Mouse (Mus musculus): ENCODE data around the gene Slc35a3. TPM values are rescaled to one million over a fixed set of nuclear protein-coding genes. Genes with fewer than 3 reads are reported as not detected.

The Slc35a3 gene
- polyA plus RNA-seq, 1 experiment from 2014 or later, result 11.2 TPM

- Histone ChIP-seq H3K4me2 (ENCODE audit: low read depth, low read length, severe bottlenecking) (no peak overlapping the region), H3K27ac (ENCODE audit: low read depth, low read length) (no peak overlapping the region), H3K4me3 (ENCODE audit: low read depth, low read length) (no peak overlapping the region), H3K9me3 (ENCODE audit: control insufficient read depth, low read length) (no peaks in the 10 kb centered on the region), H3K9ac (ENCODE audit: low read length) (no peak overlapping the region), H3K27me3 (ENCODE audit: control insufficient read depth, insufficient read depth, low read length) (no peaks in the 10 kb centered on the region), H3K4me1 (replicated peaks; ENCODE audit: control insufficient read depth, insufficient read depth, low read length) (no peaks in the 10 kb centered on the region), H3K36me3 (ENCODE audit: control insufficient read depth, insufficient read depth, low read length) (no peaks in the 10 kb centered on the region)
- 70% methylated on average over 2 of the region's 2 CpGs for WGBS
- DNase-seq (ENCODE audit: low spot score) (no peak), ATAC-seq (replicated peaks; ENCODE audit: low FRiP score) (no peak)
These were observed 17.0 kb upstream of the Slc35a3 start for GRCm38 (mm10) chr3:116729483-116730174.

GRCm38 (mm10) chr3:116726807-116727206 lies 14.2 kb upstream of the Slc35a3 start:
- Histone ChIP-seq H3K9me3 (ENCODE audit: control insufficient read depth, low read length) (no peaks in the 10 kb centered on the region), H3K27me3 (ENCODE audit: control insufficient read depth, insufficient read depth, low read length) (no peaks in the 10 kb centered on the region), H3K9ac (ENCODE audit: low read length) (no peak overlapping the region), H3K27ac (ENCODE audit: low read depth, low read length) (no peak overlapping the region), H3K4me3 (ENCODE audit: low read depth, low read length) (no peak overlapping the region), H3K36me3 (ENCODE audit: control insufficient read depth, insufficient read depth, low read length) (no peaks in the 10 kb centered on the region), H3K4me2 (ENCODE audit: low read depth, low read length, severe bottlenecking) (no peak overlapping the region), H3K4me1 (replicated peaks; ENCODE audit: control insufficient read depth, insufficient read depth, low read length) (no peaks in the 10 kb centered on the region)
- ATAC-seq (replicated peaks; ENCODE audit: low FRiP score), result no peak
- WGBS, result 78% methylated on average over 9 of the region's 9 CpGs
- DNase-seq (ENCODE audit: low spot score), result no peak

GRCm38 (mm10) chr3:116723496-116724481 lies 11.2 kb upstream of the Slc35a3 start:
- Histone ChIP-seq H3K4me2 (ENCODE audit: low read depth, low read length, severe bottlenecking) (no peak overlapping the region), H3K4me1 (replicated peaks; ENCODE audit: control insufficient read depth, insufficient read depth, low read length) (no peaks in the 10 kb centered on the region), H3K9me3 (ENCODE audit: control insufficient read depth, low read length) (no peaks in the 10 kb centered on the region), H3K36me3 (ENCODE audit: control insufficient read depth, insufficient read depth, low read length) (no peaks in the 10 kb centered on the region), H3K9ac (ENCODE audit: low read length) (no peak overlapping the region), H3K4me3 (ENCODE audit: low read depth, low read length) (no peak overlapping the region), H3K27me3 (ENCODE audit: control insufficient read depth, insufficient read depth, low read length) (no peaks in the 10 kb centered on the region), H3K27ac (ENCODE audit: low read depth, low read length) (no peak overlapping the region)
- no peak for ATAC-seq (replicated peaks; ENCODE audit: low FRiP score)
- WGBS, result 44% methylated on average over 10 of the region's 10 CpGs
- DNase-seq (ENCODE audit: low spot score), result no peak

- Histone ChIP-seq H3K9me3 (ENCODE audit: control insufficient read depth, low read length) (no peaks in the 10 kb centered on the region), H3K9ac (ENCODE audit: low read length) (no peak overlapping the region), H3K27me3 (ENCODE audit: control insufficient read depth, insufficient read depth, low read length) (no peaks in the 10 kb centered on the region), H3K36me3 (ENCODE audit: control insufficient read depth, insufficient read depth, low read length) (no peaks in the 10 kb centered on the region), H3K4me2 (ENCODE audit: low read depth, low read length, severe bottlenecking) (no peak overlapping the region), H3K4me3 (ENCODE audit: low read depth, low read length) (no peak overlapping the region), H3K4me1 (replicated peaks; ENCODE audit: control insufficient read depth, insufficient read depth, low read length) (no peaks in the 10 kb centered on the region), H3K27ac (ENCODE audit: low read depth, low read length) (no peak overlapping the region)
- ATAC-seq (replicated peaks; ENCODE audit: low FRiP score) (no peak), DNase-seq (ENCODE audit: low spot score) (no peak)
- 77% methylated on average over 4 of the region's 4 CpGs for WGBS
These were observed 10.3 kb upstream of the Slc35a3 start for GRCm38 (mm10) chr3:116722980-116723379.

DNA sequence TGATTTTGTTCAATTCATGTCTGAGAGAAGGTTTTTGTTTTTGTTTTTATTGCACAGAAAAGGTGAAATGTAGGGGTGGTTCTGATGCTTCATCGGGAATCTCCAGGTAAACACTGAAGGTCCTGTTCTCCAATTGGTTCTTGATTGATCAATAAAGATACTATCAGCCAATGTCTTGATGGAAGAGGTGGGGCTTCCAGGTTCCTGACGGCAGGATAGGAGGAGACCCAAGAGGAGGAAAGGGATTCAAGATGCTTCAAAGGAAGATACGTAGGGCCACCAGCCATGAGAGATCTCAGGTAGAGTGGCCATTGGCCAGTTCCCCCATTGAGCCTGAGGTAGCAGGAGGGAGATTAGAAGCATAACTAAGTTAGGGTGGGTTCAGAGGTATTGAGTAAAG lies 6.3 kb upstream of the Slc35a3 start:
- no peaks in the 10 kb centered on the region for H3K9me3 ChIP-seq (ENCODE audit: control insufficient read depth, low read length)
- WGBS, result 84% methylated on average over 3 of the region's 3 CpGs
- H3K4me2 ChIP-seq (ENCODE audit: low read depth, low read length, severe bottlenecking), result no peak overlapping the region
- H3K9ac ChIP-seq (ENCODE audit: low read length), result no peak overlapping the region
- H3K27ac ChIP-seq (ENCODE audit: low read depth, low read length), result no peak overlapping the region
- DNase-seq (ENCODE audit: low spot score) (no peak), ATAC-seq (replicated peaks; ENCODE audit: low FRiP score) (no peak)
- no peaks in the 10 kb centered on the region for H3K27me3 ChIP-seq (ENCODE audit: control insufficient read depth, insufficient read depth, low read length)
- H3K4me1 ChIP-seq (replicated peaks; ENCODE audit: control insufficient read depth, insufficient read depth, low read length), result no peaks in the 10 kb centered on the region
- H3K4me3 ChIP-seq (ENCODE audit: low read depth, low read length), result no peak overlapping the region
- H3K36me3 ChIP-seq (ENCODE audit: control insufficient read depth, insufficient read depth, low read length), result no peaks in the 10 kb centered on the region

DNA sequence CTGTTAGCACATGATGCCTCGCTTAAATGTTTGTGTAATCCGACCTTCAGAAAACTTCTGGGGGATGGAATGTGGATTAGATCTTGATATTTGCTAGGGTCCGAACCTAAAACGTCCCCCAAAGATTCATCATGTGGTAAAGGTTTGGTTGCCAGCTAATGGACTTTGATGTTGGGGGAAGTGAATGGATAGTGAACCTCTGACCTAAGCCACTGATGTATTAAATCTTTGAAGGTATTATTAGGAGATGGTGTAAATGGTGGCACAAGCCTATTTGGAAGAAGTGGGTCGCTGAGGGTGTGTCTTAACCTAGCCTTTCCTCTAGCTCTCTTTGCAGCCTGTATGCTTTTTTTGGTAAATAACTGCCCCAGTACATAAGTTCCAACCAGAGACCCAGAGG lies 400 bp upstream of the Slc35a3 start:
- Histone ChIP-seq H3K27ac (ENCODE audit: low read depth, low read length) (no peak overlapping the region), H3K9me3 (ENCODE audit: control insufficient read depth, low read length) (no peaks in the 10 kb centered on the region), H3K4me1 (replicated peaks; ENCODE audit: control insufficient read depth, insufficient read depth, low read length) (peaks cover 5% of the 10 kb centered on the region; the same call in 1 of the 2 replicates), H3K9ac (ENCODE audit: low read length) (no peak overlapping the region), H3K27me3 (ENCODE audit: control insufficient read depth, insufficient read depth, low read length) (no peaks in the 10 kb centered on the region; the same call in 1 of the 2 replicates), H3K4me3 (ENCODE audit: low read depth, low read length) (peak overlapping the region; percentile 91; the same call in 1 of the 2 replicates), H3K36me3 (ENCODE audit: control insufficient read depth, insufficient read depth, low read length) (no peaks in the 10 kb centered on the region), H3K4me2 (ENCODE audit: low read depth, low read length, severe bottlenecking) (peak overlapping the region; percentile 84; the same call in 1 of the 2 replicates)
- 38% methylated on average over 5 of the region's 5 CpGs for WGBS
- DNase-seq (ENCODE audit: low spot score) (no peak), ATAC-seq (replicated peaks; ENCODE audit: low FRiP score) (no peak)

DNA sequence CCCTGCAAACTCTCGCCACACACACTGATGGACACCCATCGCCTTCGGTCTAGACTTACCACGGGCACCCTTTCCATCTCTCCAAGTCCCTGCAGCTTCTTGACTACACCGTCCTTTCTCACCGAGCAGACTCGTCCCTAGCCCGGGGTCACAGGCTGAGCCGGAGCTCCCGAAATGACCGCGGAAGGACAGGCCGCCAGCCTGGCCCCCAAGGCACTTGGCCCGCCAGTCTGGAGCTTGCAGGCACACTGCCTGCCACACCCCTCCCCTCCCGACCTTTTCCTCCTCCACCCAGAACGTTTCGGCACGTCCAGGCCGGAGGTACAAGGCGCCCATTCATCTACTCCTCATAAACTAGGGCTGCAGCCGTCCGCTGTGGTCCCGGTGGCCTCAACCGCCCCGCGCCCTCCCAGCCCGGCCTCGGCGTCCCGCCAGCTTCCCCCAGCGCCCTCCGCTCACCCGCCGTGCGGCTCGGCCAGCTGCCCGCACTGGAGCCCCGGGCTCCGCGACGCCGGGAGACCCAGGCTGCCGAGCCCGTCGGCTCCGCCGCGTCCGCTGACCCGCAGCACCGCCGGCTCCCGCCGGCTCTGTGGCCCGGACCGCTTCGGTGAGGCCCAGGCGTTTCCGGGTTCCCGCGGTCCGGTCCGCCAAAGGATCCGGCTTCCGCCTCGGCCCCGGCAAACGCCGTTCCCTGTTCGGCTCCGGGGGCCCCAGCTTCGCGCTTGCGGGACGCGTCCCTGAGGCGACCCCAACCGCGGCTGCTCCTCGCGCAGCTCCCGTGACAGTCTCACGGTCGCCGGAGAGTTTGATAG lies 801 bp downstream of the Slc35a3 start:
- peak overlapping the region; percentile 94 for H3K9ac ChIP-seq (ENCODE audit: low read length)
- 0 out of 2 replicates have a peak overlapping the region, but pooled peaks have one; percentile 6 for H3K27ac ChIP-seq (ENCODE audit: low read depth, low read length)
- peak; percentile 84 for ATAC-seq (replicated peaks; ENCODE audit: low FRiP score)
- H3K4me2 ChIP-seq (ENCODE audit: low read depth, low read length, severe bottlenecking), result peak overlapping the region; percentile 84
- H3K27me3 ChIP-seq (ENCODE audit: control insufficient read depth, insufficient read depth, low read length), result no peaks in the 10 kb centered on the region; the same call in 1 of the 2 replicates
- no peaks in the 10 kb centered on the region for H3K9me3 ChIP-seq (ENCODE audit: control insufficient read depth, low read length)
- DNase-seq (ENCODE audit: low spot score), result peak; percentile 85
- peaks cover 5% of the 10 kb centered on the region; the same call in 1 of the 2 replicates for H3K4me1 ChIP-seq (replicated peaks; ENCODE audit: control insufficient read depth, insufficient read depth, low read length)
- WGBS, result under 1% methylated on average over 85 of the region's 85 CpGs
- no peaks in the 10 kb centered on the region for H3K36me3 ChIP-seq (ENCODE audit: control insufficient read depth, insufficient read depth, low read length)
- peak overlapping the region; percentile 91 for H3K4me3 ChIP-seq (ENCODE audit: low read depth, low read length)

DNA sequence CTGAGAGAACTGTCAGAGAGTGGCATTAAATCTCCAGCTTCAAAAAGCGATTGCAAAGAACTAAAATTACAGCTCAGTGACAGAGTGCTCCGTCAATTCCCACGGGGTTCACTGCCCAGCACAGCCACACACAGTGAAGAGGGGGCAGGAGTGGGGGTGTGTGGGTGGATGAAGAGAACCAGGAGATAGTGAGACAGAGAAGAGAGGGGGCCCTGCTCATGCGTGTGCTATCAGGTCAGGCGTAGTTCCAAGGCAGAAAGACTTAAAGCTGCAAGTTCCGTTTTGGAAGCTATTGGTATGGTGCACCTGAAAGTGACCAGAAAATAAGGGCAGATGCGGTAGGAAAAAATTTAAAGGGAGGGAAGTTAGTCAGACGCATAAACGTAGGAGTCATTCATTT lies 1.7 kb downstream of the Slc35a3 start:
- H3K27me3 ChIP-seq (ENCODE audit: control insufficient read depth, insufficient read depth, low read length), result no peaks in the 10 kb centered on the region; the same call in 1 of the 2 replicates
- peak overlapping the region; percentile 91 for H3K4me3 ChIP-seq (ENCODE audit: low read depth, low read length)
- ATAC-seq (replicated peaks; ENCODE audit: low FRiP score) (0 out of 2 replicates have a peak, but pooled peaks have one; percentile 28), DNase-seq (ENCODE audit: low spot score) (no peak)
- peak overlapping the region; percentile 84; the same call in 1 of the 2 replicates for H3K4me2 ChIP-seq (ENCODE audit: low read depth, low read length, severe bottlenecking)
- 62% methylated on average over 9 of the region's 9 CpGs for WGBS
- H3K27ac ChIP-seq (ENCODE audit: low read depth, low read length), result no peak overlapping the region
- H3K36me3 ChIP-seq (ENCODE audit: control insufficient read depth, insufficient read depth, low read length), result no peaks in the 10 kb centered on the region
- peaks cover 5% of the 10 kb centered on the region; the same call in 1 of the 2 replicates for H3K4me1 ChIP-seq (replicated peaks; ENCODE audit: control insufficient read depth, insufficient read depth, low read length)
- peak overlapping the region; percentile 94; the same call in 1 of the 2 replicates for H3K9ac ChIP-seq (ENCODE audit: low read length)
- H3K9me3 ChIP-seq (ENCODE audit: control insufficient read depth, low read length), result no peaks in the 10 kb centered on the region
